Mouse (Mus musculus) hindbrain, embryonic 12.5 days (tissue): Measurements from ENCODE around the gene Dennd4c. TPM values are rescaled to one million over a fixed set of nuclear protein-coding genes. Genes with fewer than 3 reads are reported as not detected.
"Not testable (repeated sequence)": the region's sequence is repeated elsewhere in the genome, so short reads cannot be mapped to it uniquely, and the experiment has no call there.

Source experiments
- ATAC-seq: fragments of 200-750 bp; cut with Nextera tagmentation; 2 replicates; pipeline ENCODE4 v1.8.0; 2017; ENCODE audit warnings: moderate TSS enrichment; ENCODE audit not compliant: low FRiP score
- H3K27ac ChIP-seq: fragments of 300-500 bp; sonication (generic); 2 replicates; pipeline ENCODE4 v1.5.1; 2016; ENCODE audit warnings: mild to moderate bottlenecking
- H3K27me3 ChIP-seq: fragments of 300-500 bp; sonication (generic); 2 replicates; pipeline ENCODE4 v1.6.1; 2016; ENCODE audit warnings: mild to moderate bottlenecking
- H3K36me3 ChIP-seq: fragments of 300-500 bp; sonication (generic); 2 replicates; pipeline ENCODE4 v1.6.1; 2016; ENCODE audit warnings: mild to moderate bottlenecking
- H3K4me1 ChIP-seq: fragments of 300-500 bp; sonication (generic); 2 replicates; pipeline ENCODE4 v1.6.1; 2016
- H3K4me2 ChIP-seq: fragments of 300-500 bp; sonication (generic); replicated peaks from 2 replicates; pipeline ENCODE4 v1.6.1; 2016; ENCODE audit warnings: mild to moderate bottlenecking
- H3K4me3 ChIP-seq: fragments of 300-500 bp; sonication (generic); 2 replicates; pipeline ENCODE4 v1.5.1; 2016; ENCODE audit warnings: mild to moderate bottlenecking
- H3K9ac ChIP-seq: fragments of 300-500 bp; sonication (generic); 2 replicates; pipeline ENCODE4 v1.6.1; 2016; ENCODE audit warnings: mild to moderate bottlenecking, moderate library complexity
- H3K9me3 ChIP-seq: fragments of 300-500 bp; sonication (generic); replicated peaks from 2 replicates; pipeline ENCODE4 v1.6.1; 2016; ENCODE audit warnings: mild to moderate bottlenecking
- WGBS: fragments of 180-500 bp; shearing (Covaris S2); methylation state at CpG from one replicate; pipeline ENCODE4 v1.1.7; 2016; 5-methylcytosine and 5-hydroxymethylcytosine counted together
- polyA plus RNA-seq: library from polyadenylated mRNA; unstranded; fragments of >200 nt; fragmentation: Nextera tagmentation; extraction: Ambion mirVana; gene quantifications from 2 replicates; pipeline ENCODE4 v1.2.1, GENCODE M21; 2016

Dennd4c gene
- polyA plus RNA-seq, 1 experiment from 2014 or later, result 6.0 TPM

- Histone ChIP-seq H3K27ac (no peak overlapping the region), H3K4me3 (no peak overlapping the region), H3K4me1 (no peaks in the 10 kb centered on the region), H3K27me3 (no peaks in the 10 kb centered on the region), H3K36me3 (peaks cover 46% of the 10 kb centered on the region), H3K9ac (no peak overlapping the region), H3K4me2 (no peak overlapping the region), H3K9me3 (no peaks in the 10 kb centered on the region)
- 93% methylated on average over 7 of the region's 7 CpGs for WGBS
- no peak for ATAC-seq
These were observed 76.8 kb downstream of the Dennd4c start for GRCm38 (mm10) chr4:86825143-86825542.

- no peak overlapping the region for H3K27ac ChIP-seq
- ATAC-seq, result no peak
- H3K9ac ChIP-seq, result no peak overlapping the region
- H3K4me3 ChIP-seq, result no peak overlapping the region
- H3K4me1 ChIP-seq, result no peaks in the 10 kb centered on the region
- WGBS, result 93% methylated on average over 2 of the region's 2 CpGs
- no peaks in the 10 kb centered on the region for H3K9me3 ChIP-seq
- H3K27me3 ChIP-seq, result no peaks in the 10 kb centered on the region
- no peak overlapping the region for H3K4me2 ChIP-seq
- peaks cover 27% of the 10 kb centered on the region for H3K36me3 ChIP-seq
These were observed 83.5 kb downstream of the Dennd4c start for GRCm38 (mm10) chr4:86831896-86832295.

- H3K27ac ChIP-seq, H3K4me3 ChIP-seq, H3K9me3 ChIP-seq, H3K27me3 ChIP-seq, ATAC-seq, H3K4me1 ChIP-seq, H3K4me2 ChIP-seq, H3K9ac ChIP-seq: not testable (repeated sequence)
- peaks cover 52% of the 10 kb centered on the region for H3K36me3 ChIP-seq
- 92% methylated on average over 2 of the region's 2 CpGs for WGBS
These were observed 92.8 kb downstream of the Dennd4c start for GRCm38 (mm10) chr4:86841141-86841540.

- Histone ChIP-seq H3K27ac (no peak overlapping the region), H3K4me1 (no peaks in the 10 kb centered on the region), H3K36me3 (peaks cover 48% of the 10 kb centered on the region), H3K9ac (no peak overlapping the region), H3K4me2 (no peak overlapping the region), H3K9me3 (no peaks in the 10 kb centered on the region), H3K4me3 (no peak overlapping the region), H3K27me3 (no peaks in the 10 kb centered on the region)
- ATAC-seq, result no peak
- 94% methylated on average over 3 of the region's 3 CpGs for WGBS
These were observed 97.0 kb downstream of the Dennd4c start for GRCm38 (mm10) chr4:86845384-86845783.

- 97% methylated on average over 2 of the region's 2 CpGs for WGBS
- peaks cover 46% of the 10 kb centered on the region for H3K36me3 ChIP-seq
- no peaks in the 10 kb centered on the region for H3K9me3 ChIP-seq
These were observed 98.9 kb downstream of the Dennd4c start for GRCm38 (mm10) chr4:86847246-86847645.

GRCm38 (mm10) chr4:86851331-86851730 lies 103.0 kb downstream of the Dennd4c start:
- ATAC-seq, result no peak
- Histone ChIP-seq H3K4me2 (no peak overlapping the region), H3K27me3 (no peaks in the 10 kb centered on the region), H3K27ac (no peak overlapping the region), H3K36me3 (peaks cover 56% of the 10 kb centered on the region), H3K9ac (no peak overlapping the region), H3K9me3 (no peaks in the 10 kb centered on the region), H3K4me1 (peaks cover 7% of the 10 kb centered on the region), H3K4me3 (no peak overlapping the region)
- 79% methylated on average over 2 of the region's 2 CpGs for WGBS

More at GRCm38 (mm10) chr4:86847246-86847645, 98.9 kb downstream of the Dennd4c start:
- Histone ChIP-seq H3K27ac (no peak overlapping the region), H3K4me3 (no peak overlapping the region), H3K9ac (no peak overlapping the region), H3K4me1 (no peaks in the 10 kb centered on the region), H3K27me3 (no peaks in the 10 kb centered on the region), H3K4me2 (no peak overlapping the region)
- no peak for ATAC-seq

GRCm38 (mm10) chr4:86852018-86852417 lies 103.7 kb downstream of the Dennd4c start:
- no peak overlapping the region for H3K4me3 ChIP-seq
- H3K9me3 ChIP-seq, result no peaks in the 10 kb centered on the region
- no peak overlapping the region for H3K27ac ChIP-seq
- no peak overlapping the region for H3K4me2 ChIP-seq
- no peak overlapping the region for H3K9ac ChIP-seq
- WGBS, result 79% methylated on average over 3 of the region's 3 CpGs
- peaks cover 53% of the 10 kb centered on the region for H3K36me3 ChIP-seq
- no peaks in the 10 kb centered on the region for H3K27me3 ChIP-seq
- peaks cover 7% of the 10 kb centered on the region for H3K4me1 ChIP-seq
- no peak for ATAC-seq

GRCm38 (mm10) chr4:86852813-86853590 lies 104.6 kb downstream of the Dennd4c start:
- no peaks in the 10 kb centered on the region for H3K9me3 ChIP-seq
- no peak for ATAC-seq
- H3K4me1 ChIP-seq, result peaks cover 9% of the 10 kb centered on the region
- H3K4me3 ChIP-seq, result no peak overlapping the region
- 90% methylated on average over 4 of the region's 4 CpGs for WGBS
- no peaks in the 10 kb centered on the region for H3K27me3 ChIP-seq
- peaks cover 46% of the 10 kb centered on the region for H3K36me3 ChIP-seq
- H3K27ac ChIP-seq, result no peak overlapping the region
- no peak overlapping the region for H3K9ac ChIP-seq
- H3K4me2 ChIP-seq, result no peak overlapping the region

GRCm38 (mm10) chr4:86856304-86857112 lies 108.2 kb downstream of the Dennd4c start:
- H3K9me3 ChIP-seq, result no peaks in the 10 kb centered on the region
- H3K27me3 ChIP-seq, result no peaks in the 10 kb centered on the region
- peak overlapping the region; percentile 77 for H3K4me2 ChIP-seq
- H3K4me3 ChIP-seq, result peak overlapping the region; percentile 95
- peak overlapping the region; percentile 96 for H3K27ac ChIP-seq
- H3K36me3 ChIP-seq, result peaks cover 33% of the 10 kb centered on the region
- peaks cover 14% of the 10 kb centered on the region for H3K4me1 ChIP-seq
- H3K9ac ChIP-seq, result peak overlapping the region; percentile 99
- WGBS, result 2% methylated on average over 50 of the region's 50 CpGs
- no peak; the same call in 1 of the 2 replicates for ATAC-seq

GRCm38 (mm10) chr4:86857113-86858069 lies 109.0 kb downstream of the Dennd4c start, which contains the start of gene Rps6:
Rps6 (minus strand) TSS chr4:86857412.
- Histone ChIP-seq H3K27me3 (no peaks in the 10 kb centered on the region), H3K9me3 (no peaks in the 10 kb centered on the region), H3K9ac (peak within 1 kb of the TSS; percentile 99), H3K4me2 (peak within 1 kb of the TSS; percentile 79), H3K36me3 (peaks cover 30% of the 10 kb centered on the region), H3K4me3 (peak within 1 kb of the TSS; percentile 95), H3K27ac (peak within 1 kb of the TSS; percentile 96), H3K4me1 (peaks cover 14% of the 10 kb centered on the region)
- peak; percentile 99 for ATAC-seq
- WGBS, result under 1% methylated on average over 68 of the region's 68 CpGs

GRCm38 (mm10) chr4:86858070-86858440 lies 109.7 kb downstream of the Dennd4c start:
- 54% methylated on average over 12 of the region's 12 CpGs for WGBS
- Histone ChIP-seq H3K9me3 (no peaks in the 10 kb centered on the region), H3K27me3 (no peaks in the 10 kb centered on the region), H3K9ac (peak overlapping the region; percentile 99), H3K36me3 (peaks cover 23% of the 10 kb centered on the region), H3K27ac (peak overlapping the region; percentile 96), H3K4me1 (peaks cover 14% of the 10 kb centered on the region), H3K4me3 (peak overlapping the region; percentile 95), H3K4me2 (peak overlapping the region; percentile 79)
- no peak for ATAC-seq
